Comparison of ENCODE assay signal across 8 mouse cellular contexts in the genomic region with DNA sequence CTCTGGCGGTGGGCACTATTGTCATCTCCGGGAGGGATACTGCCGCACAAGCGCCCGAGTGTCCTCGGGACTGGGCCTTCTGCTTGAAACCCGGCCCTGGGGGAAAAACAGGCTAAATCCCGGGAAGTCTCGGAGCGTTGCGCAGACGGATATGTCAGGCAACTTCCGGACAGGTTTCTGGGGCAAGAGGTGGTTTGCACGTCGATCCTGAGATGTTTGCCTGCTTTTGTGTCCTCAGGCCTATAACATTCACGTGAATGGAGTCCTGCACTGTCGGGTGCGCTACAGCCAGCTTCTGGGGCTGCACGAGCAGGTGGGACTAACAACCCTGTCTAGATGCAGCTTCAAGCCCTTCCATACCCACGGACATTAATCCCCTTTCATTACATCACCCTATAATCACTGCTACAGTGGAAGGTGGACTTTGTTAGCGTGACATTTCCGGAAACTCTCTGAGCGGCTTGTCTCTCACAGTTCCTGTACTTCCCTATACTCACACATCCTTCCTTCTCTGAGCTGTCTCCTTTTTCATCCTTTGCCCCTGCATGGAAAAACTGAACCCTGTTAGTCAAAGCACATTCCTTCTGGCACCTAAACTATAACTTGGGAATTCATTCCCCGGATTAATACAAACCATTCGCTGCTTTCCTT. TPM values are rescaled to one million over a fixed set of nuclear protein-coding genes. Genes with fewer than 3 reads are reported as not detected.
DNase-seq lines count a peak whose midpoint lies in the region; ATAC-seq and TF ChIP-seq lines count a peak whose summit lies in the region.

No protein-coding gene starts in this region.

- no peak for TF ChIP-seq EP300 in liver, embryonic 14.5 days (IDR thresholded peaks at IDR 0.05; ENCODE audit: low read depth)

- H3K27ac ChIP-seq in heart, embryonic 10.5 days: peak overlapping the region; percentile 94
- H3K27ac ChIP-seq in forebrain, embryonic 13.5 days: peak overlapping the region; percentile 63
- peak overlapping the region; percentile 75 for H3K27ac ChIP-seq in liver, embryonic 14.5 days

- H3K27me3 ChIP-seq in heart, embryonic 10.5 days (ENCODE audit: insufficient read depth, poor library complexity, severe bottlenecking): no peaks in the 10 kb centered on the region
- H3K27me3 ChIP-seq in E14TG2a.4 (ENCODE audit: insufficient read depth, low read length): no peaks in the 10 kb centered on the region
- H3K27me3 ChIP-seq in forebrain, embryonic 13.5 days: no peaks in the 10 kb centered on the region
- no peaks in the 10 kb centered on the region for H3K27me3 ChIP-seq in liver, embryonic 14.5 days (ENCODE audit: control insufficient read depth, insufficient read depth, low read length)

- ATAC-seq in forebrain, embryonic 13.5 days: no peak
- ATAC-seq in liver, embryonic 14.5 days (ENCODE audit: insufficient read depth): peak; percentile 1
- ATAC-seq in monocyte, adult 5-6 weeks (replicated peaks; ENCODE audit: insufficient number of reproducible peaks, low FRiP score, low TSS enrichment, poor library complexity, severe bottlenecking): no peak

- TF ChIP-seq CTCF in E14TG2a.4 (conservative IDR thresholded peaks at IDR 0.05; ENCODE audit: low read length): no peak
- no peak for TF ChIP-seq CTCF in liver, embryonic 14.5 days (IDR thresholded peaks at IDR 0.05; ENCODE audit: low read depth)

- peaks cover 13% of the 10 kb centered on the region for H3K4me1 ChIP-seq in heart, embryonic 10.5 days
- H3K4me1 ChIP-seq in E14TG2a.4 (replicated peaks; ENCODE audit: low read depth, low read length): peaks cover 79% of the 10 kb centered on the region
- H3K4me1 ChIP-seq in forebrain, embryonic 13.5 days: peaks cover 24% of the 10 kb centered on the region
- H3K4me1 ChIP-seq in liver, embryonic 14.5 days (replicated peaks; ENCODE audit: control insufficient read depth in 2 of 2, insufficient read depth in 2 of 2, low read length in 1 of 2): peaks cover 5 to 11% of the 10 kb centered on the region in 2 experiments

- H3K4me2 ChIP-seq in forebrain, embryonic 13.5 days: peak overlapping the region; percentile 95
- H3K4me2 ChIP-seq in liver, embryonic 14.5 days (ENCODE audit: low read depth): peak overlapping the region; percentile 81

- no peaks in the 10 kb centered on the region for H3K9me3 ChIP-seq in heart, embryonic 10.5 days
- no peaks in the 10 kb centered on the region for H3K9me3 ChIP-seq in E14TG2a.4 (ENCODE audit: low read length)
- H3K9me3 ChIP-seq in forebrain, embryonic 13.5 days (replicated peaks): no peaks in the 10 kb centered on the region
- H3K9me3 ChIP-seq in liver, embryonic 14.5 days (ENCODE audit: control insufficient read depth, low read length): no peaks in the 10 kb centered on the region

- DNase-seq in heart, embryonic 10.5 days (ENCODE audit: low spot score): no peak
- no peak for DNase-seq in heart, postnatal 4 days
- DNase-seq in liver, embryonic 14.5 days (ENCODE audit: low read depth in 3 of 3, low spot score in 3 of 3): no peak
- DNase-seq in cerebellum, postnatal 10 days: no peak
- DNase-seq in cerebellum, postnatal 4 days (ENCODE audit: low spot score in 2 of 2): no peak

- peaks cover 69% of the 10 kb centered on the region for H3K36me3 ChIP-seq in heart, embryonic 10.5 days
- peaks cover 73% of the 10 kb centered on the region for H3K36me3 ChIP-seq in E14TG2a.4 (ENCODE audit: insufficient read depth, low read length)
- H3K36me3 ChIP-seq in forebrain, embryonic 13.5 days (ENCODE audit: poor library complexity, severe bottlenecking): peaks cover 72% of the 10 kb centered on the region
- H3K36me3 ChIP-seq in liver, embryonic 14.5 days (replicated peaks; ENCODE audit: control insufficient read depth, insufficient read depth, low read depth): peaks cover 53% of the 10 kb centered on the region

- peak overlapping the region; percentile 90 for H3K9ac ChIP-seq in forebrain, embryonic 13.5 days
- peak overlapping the region; percentile 90 for H3K9ac ChIP-seq in liver, embryonic 14.5 days (replicated peaks)

- 11% methylated on average over 25 of the region's 25 CpGs for WGBS in heart, embryonic 10.5 days
- WGBS in forebrain, embryonic 13.5 days: 14% methylated on average over 25 of the region's 25 CpGs
- WGBS in liver, embryonic 14.5 days (ENCODE audit: insufficient replicate concordance): 7% methylated on average over 25 of the region's 25 CpGs

- H3K4me3 ChIP-seq in heart, embryonic 10.5 days: peak overlapping the region; percentile 91
- H3K4me3 ChIP-seq in E14TG2a.4 (replicated peaks; ENCODE audit: low read length): peak overlapping the region; percentile 99
- H3K4me3 ChIP-seq in forebrain, embryonic 13.5 days: peak overlapping the region; percentile 83
- peak overlapping the region; percentile 79 to 83 for H3K4me3 ChIP-seq in liver, embryonic 14.5 days (ENCODE audit: insufficient read depth in 1 of 2, low read depth in 2 of 2, low read length in 2 of 2)

RNA-seq across cellular contexts. Expression of a gene that starts 0.5 kb away (rescaled TPM):
- 73.4 and 77.6 TPM in 2 replicates for polyA plus RNA-seq in heart, embryonic 10.5 days (2016; fragmentation: Nextera tagmentation; extraction: Ambion mirVana)
- 10 to 100 TPM; 38.6 to 39.4 TPM for total RNA-seq in heart, postnatal 4 days (2021)
- 75.8 and 77.9 TPM in 2 replicates for polyA plus RNA-seq in forebrain, embryonic 13.5 days (2015; fragmentation: Nextera tagmentation; extraction: Ambion mirVana)
- polyA plus RNA-seq in liver, embryonic 14.5 days (2012; rRNA removed): 20.9 and 29.9 TPM in 2 replicates
- 43.6 and 46.1 TPM in 2 replicates for polyA plus RNA-seq in liver, embryonic 14.5 days (2014; fragmentation: Nextera tagmentation; extraction: Ambion mirVana)
- 12.1 to 24.5 TPM (median 22.7 TPM) in 3 replicates for total RNA-seq in monocyte, adult 5-6 weeks (2017)

RNA-seq across cellular contexts. Expression of a gene that starts 0.7 kb away (rescaled TPM):
- polyA plus RNA-seq in heart, embryonic 10.5 days (2016; fragmentation: Nextera tagmentation; extraction: Ambion mirVana): 133 TPM in 2 replicates
- total RNA-seq in heart, postnatal 4 days (2021): 10 to 100 TPM; 88.3 to 88.7 TPM
- polyA plus RNA-seq in forebrain, embryonic 13.5 days (2015; fragmentation: Nextera tagmentation; extraction: Ambion mirVana): 139 and 145 TPM in 2 replicates
- 20.7 and 23.7 TPM in 2 replicates for polyA plus RNA-seq in liver, embryonic 14.5 days (2012; rRNA removed)
- 36.4 and 37.6 TPM in 2 replicates for polyA plus RNA-seq in liver, embryonic 14.5 days (2014; fragmentation: Nextera tagmentation; extraction: Ambion mirVana)
- total RNA-seq in monocyte, adult 5-6 weeks (2017): 59.3 to 91.8 TPM (median 80.9 TPM) in 3 replicates

RNA-seq across cellular contexts. Expression of a gene that starts 8.3 kb away (rescaled TPM):
- polyA plus RNA-seq in heart, embryonic 10.5 days (2016; fragmentation: Nextera tagmentation; extraction: Ambion mirVana): 7.3 and 11.0 TPM in 2 replicates
- 10 to 100 TPM; 13.7 to 14.4 TPM for total RNA-seq in heart, postnatal 4 days (2021)
- polyA plus RNA-seq in forebrain, embryonic 13.5 days (2015; fragmentation: Nextera tagmentation; extraction: Ambion mirVana): 13.3 and 13.4 TPM in 2 replicates
- 8.5 and 8.8 TPM in 2 replicates for polyA plus RNA-seq in liver, embryonic 14.5 days (2012; rRNA removed)
- polyA plus RNA-seq in liver, embryonic 14.5 days (2014; fragmentation: Nextera tagmentation; extraction: Ambion mirVana): 0.80 and 1.2 TPM in 2 replicates
- 13.8 to 18.5 TPM (median 16.0 TPM) in 3 replicates for total RNA-seq in monocyte, adult 5-6 weeks (2017)

RNA-seq across cellular contexts. Expression of a gene that starts 13.8 kb away (rescaled TPM):
- polyA plus RNA-seq in heart, embryonic 10.5 days (2016; fragmentation: Nextera tagmentation; extraction: Ambion mirVana): 67.1 and 81.9 TPM in 2 replicates
- 10 to 100 TPM; 47.3 to 55.7 TPM for total RNA-seq in heart, postnatal 4 days (2021)
- polyA plus RNA-seq in forebrain, embryonic 13.5 days (2015; fragmentation: Nextera tagmentation; extraction: Ambion mirVana): 76.5 and 86.9 TPM in 2 replicates
- 31.2 and 31.3 TPM in 2 replicates for polyA plus RNA-seq in liver, embryonic 14.5 days (2012; rRNA removed)
- polyA plus RNA-seq in liver, embryonic 14.5 days (2014; fragmentation: Nextera tagmentation; extraction: Ambion mirVana): 22.8 and 25.3 TPM in 2 replicates
- total RNA-seq in monocyte, adult 5-6 weeks (2017): 42.4 to 80.2 TPM (median 50.2 TPM) in 3 replicates

RNA-seq across cellular contexts. Expression of a gene that starts 14.0 kb away (rescaled TPM):
- 0.77 and 1.00 TPM in 2 replicates for polyA plus RNA-seq in heart, embryonic 10.5 days (2016; fragmentation: Nextera tagmentation; extraction: Ambion mirVana)
- total RNA-seq in heart, postnatal 4 days (2021): 1 to 10 TPM in 1 of 2 experiments, under 1 TPM in 1; 0.86 to 1.1 TPM
- 1.5 and 1.9 TPM in 2 replicates for polyA plus RNA-seq in forebrain, embryonic 13.5 days (2015; fragmentation: Nextera tagmentation; extraction: Ambion mirVana)
- 0.90 and 0.92 TPM in 2 replicates for polyA plus RNA-seq in liver, embryonic 14.5 days (2012; rRNA removed)
- polyA plus RNA-seq in liver, embryonic 14.5 days (2014; fragmentation: Nextera tagmentation; extraction: Ambion mirVana): 0.66 and 0.77 TPM in 2 replicates
- total RNA-seq in monocyte, adult 5-6 weeks (2017): 1.4 to 2.5 TPM (median 2.2 TPM) in 3 replicates
